Mouse (Mus musculus): ENCODE measurements around the gene Slc35e2. TPM values are rescaled to one million over a fixed set of nuclear protein-coding genes. Genes with fewer than 3 reads are reported as not detected.

Slc35e2 gene
- total and polyA plus RNA-seq, 2 experiments from 2014 or later: 13.2 to 77.2 TPM

- Histone ChIP-seq H3K4me2 (ENCODE audit: low read depth, low read length) (peak overlapping the region; percentile 92), H3K4me1 (ENCODE audit: insufficient read depth, low read length) (0 out of 2 replicates have a peak, but pooled peaks cover 4% of the 10 kb centered on the region), H3K27me3 (ENCODE audit: insufficient read depth, low read length) (no peaks in the 10 kb centered on the region), H3K27ac (peak overlapping the region; percentile 100), H3K9me3 (ENCODE audit: low read length) (no peaks in the 10 kb centered on the region), H3K9ac (replicated peaks; ENCODE audit: low read length) (peak overlapping the region; percentile 96), H3K4me3 (ENCODE audit: low read length) (peak overlapping the region; percentile 96), H3K36me3 (ENCODE audit: insufficient read depth, low read length) (no peaks in the 10 kb centered on the region)
- DNase-seq (ENCODE audit: low spot score) (no peak), ATAC-seq (no peak)
- WGBS: 89% methylated on average over 10 of the region's 11 CpGs
- TF ChIP-seq CTCF (IDR thresholded peaks at IDR 0.05; ENCODE audit: low read depth): no peak
Measured at GRCm38 (mm10) chr4:155599901-155600825, 1.1 kb upstream of the Slc35e2 start.

- H3K4me3 ChIP-seq (ENCODE audit: low read length): peak overlapping the region; percentile 96
- H3K36me3 ChIP-seq (ENCODE audit: insufficient read depth, low read length): no peaks in the 10 kb centered on the region
- TF ChIP-seq CTCF (IDR thresholded peaks at IDR 0.05; ENCODE audit: low read depth): no peak
- DNase-seq (ENCODE audit: low spot score): no peak
- WGBS: 1% methylated on average over 31 of the region's 31 CpGs
- no peaks in the 10 kb centered on the region for H3K27me3 ChIP-seq (ENCODE audit: insufficient read depth, low read length)
- peak; percentile 59 for ATAC-seq
- H3K9ac ChIP-seq (replicated peaks; ENCODE audit: low read length): peak overlapping the region; percentile 96
- peak overlapping the region; percentile 100 for H3K27ac ChIP-seq
- 0 out of 2 replicates have a peak, but pooled peaks cover 4% of the 10 kb centered on the region for H3K4me1 ChIP-seq (ENCODE audit: insufficient read depth, low read length)
- H3K4me2 ChIP-seq (ENCODE audit: low read depth, low read length): peak overlapping the region; percentile 92
- no peaks in the 10 kb centered on the region for H3K9me3 ChIP-seq (ENCODE audit: low read length)
Measured at GRCm38 (mm10) chr4:155601997-155602456, 811 bp downstream of the Slc35e2 start.

GRCm38 (mm10) chr4:155602753-155603152 is 1.5 kb downstream of the Slc35e2 start:
- ATAC-seq (no peak), DNase-seq (ENCODE audit: low spot score) (no peak)
- Histone ChIP-seq H3K27me3 (ENCODE audit: insufficient read depth, low read length) (no peaks in the 10 kb centered on the region), H3K4me2 (ENCODE audit: low read depth, low read length) (peak overlapping the region; percentile 92), H3K4me3 (ENCODE audit: low read length) (peak overlapping the region; percentile 96; the same call in 1 of the 2 replicates), H3K36me3 (ENCODE audit: insufficient read depth, low read length) (no peaks in the 10 kb centered on the region), H3K27ac (no peak overlapping the region), H3K4me1 (ENCODE audit: insufficient read depth, low read length) (0 out of 2 replicates have a peak, but pooled peaks cover 4% of the 10 kb centered on the region), H3K9ac (replicated peaks; ENCODE audit: low read length) (peak overlapping the region; percentile 96; the same call in 1 of the 2 replicates), H3K9me3 (ENCODE audit: low read length) (no peaks in the 10 kb centered on the region)
- no peak for TF ChIP-seq CTCF (IDR thresholded peaks at IDR 0.05; ENCODE audit: low read depth)
- 89% methylated on average over 1 of the region's 1 CpGs for WGBS

- H3K9ac ChIP-seq (replicated peaks; ENCODE audit: low read length): no peak overlapping the region
- no peak for TF ChIP-seq CTCF (IDR thresholded peaks at IDR 0.05; ENCODE audit: low read depth)
- no peak overlapping the region for H3K4me2 ChIP-seq (ENCODE audit: low read depth, low read length)
- H3K36me3 ChIP-seq (ENCODE audit: insufficient read depth, low read length): no peaks in the 10 kb centered on the region
- 0 out of 2 replicates have a peak, but pooled peaks cover 4% of the 10 kb centered on the region for H3K4me1 ChIP-seq (ENCODE audit: insufficient read depth, low read length)
- no peaks in the 10 kb centered on the region for H3K27me3 ChIP-seq (ENCODE audit: insufficient read depth, low read length)
- WGBS: 93% methylated on average over 6 of the region's 6 CpGs
- H3K9me3 ChIP-seq (ENCODE audit: low read length): no peaks in the 10 kb centered on the region
- H3K27ac ChIP-seq: no peak overlapping the region
- no peak for ATAC-seq
- H3K4me3 ChIP-seq (ENCODE audit: low read length): no peak overlapping the region
- DNase-seq (ENCODE audit: low spot score): no peak
Measured at GRCm38 (mm10) chr4:155603801-155604200, 2.6 kb downstream of the Slc35e2 start.

GRCm38 (mm10) chr4:155605132-155605531 is 3.9 kb downstream of the Slc35e2 start:
- Histone ChIP-seq H3K27me3 (ENCODE audit: insufficient read depth, low read length) (no peaks in the 10 kb centered on the region), H3K36me3 (ENCODE audit: insufficient read depth, low read length) (peaks cover 3% of the 10 kb centered on the region), H3K27ac (no peak overlapping the region), H3K4me3 (ENCODE audit: low read length) (no peak overlapping the region), H3K9me3 (ENCODE audit: low read length) (no peaks in the 10 kb centered on the region), H3K4me2 (ENCODE audit: low read depth, low read length) (no peak overlapping the region), H3K9ac (replicated peaks; ENCODE audit: low read length) (no peak overlapping the region), H3K4me1 (ENCODE audit: insufficient read depth, low read length) (0 out of 2 replicates have a peak, but pooled peaks cover 4% of the 10 kb centered on the region)
- TF ChIP-seq CTCF (IDR thresholded peaks at IDR 0.05; ENCODE audit: low read depth): no peak
- ATAC-seq: no peak
- no peak for DNase-seq (ENCODE audit: low spot score)
- WGBS: 92% methylated on average over 4 of the region's 4 CpGs

- H3K36me3 ChIP-seq (ENCODE audit: insufficient read depth, low read length): peaks cover 12% of the 10 kb centered on the region
- no peak overlapping the region for H3K4me3 ChIP-seq (ENCODE audit: low read length)
- no peak overlapping the region for H3K9ac ChIP-seq (replicated peaks; ENCODE audit: low read length)
- DNase-seq (ENCODE audit: low spot score): no peak
- WGBS: 72% methylated on average over 2 of the region's 2 CpGs
- H3K9me3 ChIP-seq (ENCODE audit: low read length): no peaks in the 10 kb centered on the region
- H3K27ac ChIP-seq: no peak overlapping the region
- no peak for TF ChIP-seq CTCF (IDR thresholded peaks at IDR 0.05; ENCODE audit: low read depth)
- no peak for ATAC-seq
- H3K27me3 ChIP-seq (ENCODE audit: insufficient read depth, low read length): no peaks in the 10 kb centered on the region
- no peak overlapping the region for H3K4me2 ChIP-seq (ENCODE audit: low read depth, low read length)
- 0 out of 2 replicates have a peak, but pooled peaks cover 4% of the 10 kb centered on the region for H3K4me1 ChIP-seq (ENCODE audit: insufficient read depth, low read length)
Measured at GRCm38 (mm10) chr4:155606825-155607224, 5.6 kb downstream of the Slc35e2 start.

All from hindbrain, postnatal 0 days (tissue).